Mouse (Mus musculus) E14TG2a.4 (cell line): ENCODE measurements around the gene Inpp5e.
A peak's percentile ranks its signal among the peaks of the same experiment; 100 is the strongest.

Experiments
- H3K27me3 ChIP-seq: 2 replicates; pipeline ENCODE4 v1.6.1; 2014; ENCODE audit warnings: low read length, control low read depth; ENCODE audit not compliant: insufficient read depth
- H3K36me3 ChIP-seq: 2 replicates; pipeline ENCODE4 v1.6.1; 2014; ENCODE audit warnings: low read length, control low read depth; ENCODE audit not compliant: insufficient read depth
- H3K4me1 ChIP-seq: replicated peaks from 2 replicates; pipeline ENCODE4 v1.6.1; 2014; ENCODE audit warnings: low read depth, low read length, control low read depth
- H3K4me3 ChIP-seq: replicated peaks from 2 replicates; pipeline ENCODE4 v1.5.1; 2014; ENCODE audit warnings: mild to moderate bottlenecking, low read length
- H3K9me3 ChIP-seq: 2 replicates; pipeline ENCODE4 v1.6.1; 2014; ENCODE audit warnings: low read length, control low read depth
- CTCF ChIP-seq: conservative IDR thresholded peaks from 2 replicates; pipeline ENCODE4 v1.5.1; 2014; ENCODE audit warnings: low read length
- NANOG ChIP-seq: IDR thresholded peaks from 2 replicates; pipeline ENCODE4 v1.6.1; 2014; ENCODE audit warnings: borderline replicate concordance, low read length, mixed read lengths
- POU5F1 ChIP-seq: IDR thresholded peaks from 2 replicates; pipeline ENCODE4 v1.6.1; 2014; ENCODE audit warnings: low read length, borderline replicate concordance

The Inpp5e gene

DNA sequence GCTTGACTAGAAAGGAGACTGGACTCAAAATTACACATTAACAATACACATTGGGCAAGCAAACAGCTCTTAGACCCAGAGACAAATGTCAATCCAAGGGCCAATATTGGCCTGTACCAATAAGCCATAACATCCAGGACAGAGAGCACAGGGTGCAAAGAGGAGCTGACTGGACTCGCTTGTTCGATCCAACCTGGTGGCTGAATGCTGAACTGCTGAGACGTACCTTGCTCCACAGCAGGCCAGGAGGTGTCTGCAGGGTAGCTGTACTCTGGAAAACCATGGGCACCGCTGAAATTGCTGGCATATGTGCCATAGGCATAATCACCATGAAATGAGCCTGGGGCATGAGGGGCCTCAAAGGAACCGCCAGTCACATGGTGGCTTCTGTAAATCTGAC lies 20.8 kb upstream of the Inpp5e start:
- Histone ChIP-seq H3K4me1 (0 out of 2 replicates have a peak, but pooled peaks cover 3% of the 10 kb centered on the region), H3K4me3 (no peak overlapping the region), H3K9me3 (no peaks in the 10 kb centered on the region), H3K36me3 (peaks cover 99% of the 10 kb centered on the region), H3K27me3 (no peaks in the 10 kb centered on the region)
- peak; percentile 22; the same call in 1 of the 2 replicates for TF ChIP-seq CTCF
- no peak for TF ChIP-seq POU5F1

DNA sequence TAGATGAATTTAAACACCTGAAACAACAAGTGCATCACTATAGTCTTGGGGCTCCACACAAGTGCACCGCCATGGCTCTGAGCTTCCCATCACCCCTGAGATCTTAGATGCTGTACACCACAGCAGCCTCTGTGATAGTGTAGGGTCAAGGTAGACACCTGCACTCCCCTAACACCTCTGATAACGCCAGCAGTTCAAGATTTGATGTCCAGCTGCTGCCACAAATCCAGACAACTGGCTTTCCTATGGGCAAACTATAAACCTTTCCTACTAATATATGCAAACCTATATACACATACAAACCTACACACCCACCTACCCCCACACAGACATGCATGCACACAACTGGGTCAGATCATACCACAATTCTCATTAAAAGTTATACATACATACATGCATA lies 15.5 kb upstream of the Inpp5e start:
- no peak for TF ChIP-seq POU5F1
- TF ChIP-seq NANOG, result no peak
- TF ChIP-seq CTCF, result no peak
- Histone ChIP-seq H3K4me3 (no peak overlapping the region), H3K9me3 (no peaks in the 10 kb centered on the region)

DNA sequence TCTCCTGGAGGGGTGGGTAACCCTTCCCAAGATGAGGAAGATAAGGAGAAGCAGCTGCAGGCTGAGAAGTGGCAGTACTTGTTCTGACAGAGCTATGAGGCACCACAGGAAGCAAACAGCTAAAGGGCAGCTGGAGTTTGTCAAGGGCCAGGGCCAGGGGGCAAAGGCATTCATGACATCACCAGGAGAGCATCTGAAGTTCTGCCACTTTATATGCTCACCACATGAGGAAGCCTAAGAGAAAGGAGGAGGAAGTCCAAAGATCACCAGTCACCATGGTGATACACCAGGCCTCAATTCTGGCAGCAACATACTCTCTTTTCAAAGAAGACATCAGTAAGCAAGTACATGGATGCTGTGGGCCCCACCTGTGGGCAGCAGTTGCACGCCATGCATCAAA lies 14.1 kb upstream of the Inpp5e start:
- TF ChIP-seq NANOG (no peak), POU5F1 (no peak), CTCF (no peak)

More for the DNA sequence above, 15.5 kb upstream of the Inpp5e start:
- H3K4me1 ChIP-seq, result no peaks in the 10 kb centered on the region
- H3K27me3 ChIP-seq, result no peaks in the 10 kb centered on the region
- peaks cover 99% of the 10 kb centered on the region for H3K36me3 ChIP-seq

DNA sequence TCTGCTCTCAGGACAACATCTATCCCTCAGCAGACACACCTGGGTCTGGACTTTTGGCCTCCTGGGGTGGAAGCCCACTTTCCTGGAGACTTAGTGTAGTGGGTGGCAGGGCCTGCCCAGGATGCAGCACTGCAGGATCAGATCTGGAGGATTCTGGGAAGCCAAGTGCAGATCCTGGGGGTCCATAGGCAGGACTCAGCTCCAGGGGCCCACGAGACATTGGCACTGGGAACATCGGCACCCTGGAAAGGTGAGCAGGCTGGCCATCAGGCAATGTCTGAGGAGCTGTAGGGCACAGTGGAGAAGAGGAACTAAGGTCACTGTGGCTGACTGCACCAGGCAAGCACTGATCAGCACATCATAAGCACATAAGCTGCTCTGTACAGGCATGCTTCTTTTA lies 13.0 kb upstream of the Inpp5e start:
- Histone ChIP-seq H3K4me1 (no peaks in the 10 kb centered on the region), H3K27me3 (no peaks in the 10 kb centered on the region), H3K4me3 (no peak overlapping the region), H3K9me3 (no peaks in the 10 kb centered on the region), H3K36me3 (peaks cover 100% of the 10 kb centered on the region)
- TF ChIP-seq CTCF (no peak), POU5F1 (no peak), NANOG (no peak)

More for the DNA sequence above, 14.1 kb upstream of the Inpp5e start:
- no peaks in the 10 kb centered on the region for H3K9me3 ChIP-seq
- H3K27me3 ChIP-seq, result no peaks in the 10 kb centered on the region
- no peak overlapping the region for H3K4me3 ChIP-seq
- H3K4me1 ChIP-seq, result no peaks in the 10 kb centered on the region
- peaks cover 99% of the 10 kb centered on the region for H3K36me3 ChIP-seq

DNA sequence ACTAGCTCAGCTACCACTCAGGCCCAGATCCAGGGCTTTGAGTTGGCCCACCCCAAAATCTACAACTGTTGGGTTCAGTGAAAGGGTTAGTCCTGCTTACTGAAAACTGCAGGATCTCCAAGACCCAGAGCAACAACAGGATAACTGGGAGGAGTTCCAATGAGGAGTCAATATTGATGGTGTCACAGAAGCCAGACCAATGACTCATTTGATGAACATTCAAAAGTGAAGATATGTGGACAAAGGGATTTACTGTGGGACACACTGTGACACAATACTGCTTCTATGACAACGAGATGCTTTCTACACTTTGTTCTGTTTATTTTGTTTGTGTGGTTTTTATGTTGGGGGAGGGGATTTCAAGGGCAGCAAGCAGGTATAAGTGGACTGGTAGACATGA lies 9.1 kb upstream of the Inpp5e start:
- Histone ChIP-seq H3K4me3 (no peak overlapping the region), H3K9me3 (no peaks in the 10 kb centered on the region), H3K36me3 (peaks cover 99% of the 10 kb centered on the region), H3K4me1 (no peaks in the 10 kb centered on the region), H3K27me3 (no peaks in the 10 kb centered on the region)
- TF ChIP-seq CTCF (no peak), POU5F1 (no peak), NANOG (no peak)

DNA sequence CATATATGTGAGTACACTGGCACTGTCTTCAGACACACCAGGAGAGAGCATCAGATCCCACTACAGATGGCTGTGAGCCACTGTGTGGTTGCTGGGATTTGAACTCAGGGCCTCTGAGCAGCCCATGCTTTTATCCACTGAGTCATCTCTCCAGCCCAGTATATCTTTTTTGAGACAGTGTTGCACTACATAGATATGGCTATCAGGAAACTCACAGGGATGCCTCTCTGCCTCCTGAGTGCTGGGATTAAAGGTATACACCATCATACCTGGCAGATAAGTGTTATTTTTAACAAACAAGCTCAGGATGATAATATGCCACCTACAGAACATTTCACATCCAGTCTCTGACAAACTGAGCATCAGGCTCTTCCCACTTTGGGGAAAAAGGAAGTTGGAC lies 8.1 kb upstream of the Inpp5e start:
- Histone ChIP-seq H3K4me1 (no peaks in the 10 kb centered on the region), H3K27me3 (no peaks in the 10 kb centered on the region), H3K36me3 (peaks cover 99% of the 10 kb centered on the region), H3K9me3 (no peaks in the 10 kb centered on the region), H3K4me3 (no peak overlapping the region)
- TF ChIP-seq NANOG (no peak), POU5F1 (no peak), CTCF (no peak)

DNA sequence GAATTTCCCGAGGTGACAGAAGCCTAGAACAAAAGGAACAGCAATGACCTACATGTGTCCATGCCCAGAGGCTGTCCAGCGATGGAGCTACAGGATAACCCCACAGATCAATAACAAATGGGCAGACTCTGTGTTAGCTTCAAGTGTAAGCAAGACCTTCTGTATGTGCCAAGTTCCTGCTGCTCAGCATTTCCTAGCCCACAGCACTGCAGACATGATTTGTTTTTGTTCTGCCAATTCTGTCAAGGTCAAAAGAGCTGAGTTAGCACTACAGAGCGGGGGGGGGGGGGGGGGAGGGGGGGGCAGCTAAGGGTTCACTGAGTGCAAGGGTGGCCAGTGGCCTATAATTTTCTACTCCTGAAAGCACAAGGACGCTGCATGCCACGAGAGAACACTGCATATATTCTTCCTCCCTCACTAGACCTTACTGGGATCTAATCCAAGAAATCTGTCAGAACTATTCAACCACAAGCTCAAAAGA lies 2.0 kb upstream of the Inpp5e start:
- Histone ChIP-seq H3K4me3 (no peak overlapping the region), H3K27me3 (no peaks in the 10 kb centered on the region), H3K4me1 (peaks cover 23% of the 10 kb centered on the region), H3K9me3 (no peaks in the 10 kb centered on the region), H3K36me3 (peaks cover 85% of the 10 kb centered on the region)
- TF ChIP-seq NANOG, result no peak
- no peak for TF ChIP-seq CTCF
- TF ChIP-seq POU5F1, result no peak

DNA sequence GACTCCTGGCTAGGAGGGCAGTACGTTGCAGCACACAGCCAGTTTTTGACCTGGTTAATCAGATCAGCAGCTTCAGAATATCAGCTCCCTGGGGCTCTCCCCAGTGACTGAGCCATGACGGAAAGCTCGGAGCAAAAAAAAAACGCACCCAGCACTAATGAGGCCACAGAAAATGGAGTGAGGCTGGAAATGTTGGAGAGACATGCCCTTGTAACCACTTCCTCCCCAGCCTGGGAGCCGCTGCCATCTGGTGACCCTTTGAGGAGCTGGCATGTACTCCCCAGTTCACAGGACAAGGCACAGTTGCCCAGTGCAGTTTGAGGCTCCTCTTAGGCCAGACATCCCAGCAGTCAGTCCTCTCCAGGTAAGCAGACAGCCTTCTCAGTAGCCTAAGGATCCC lies 1.1 kb upstream of the Inpp5e start:
- peaks cover 23% of the 10 kb centered on the region for H3K4me1 ChIP-seq
- no peaks in the 10 kb centered on the region for H3K9me3 ChIP-seq
- H3K4me3 ChIP-seq, result no peak overlapping the region
- peaks cover 80% of the 10 kb centered on the region for H3K36me3 ChIP-seq
- no peak for TF ChIP-seq POU5F1
- TF ChIP-seq NANOG, result no peak
- no peak for TF ChIP-seq CTCF
- no peaks in the 10 kb centered on the region for H3K27me3 ChIP-seq

DNA sequence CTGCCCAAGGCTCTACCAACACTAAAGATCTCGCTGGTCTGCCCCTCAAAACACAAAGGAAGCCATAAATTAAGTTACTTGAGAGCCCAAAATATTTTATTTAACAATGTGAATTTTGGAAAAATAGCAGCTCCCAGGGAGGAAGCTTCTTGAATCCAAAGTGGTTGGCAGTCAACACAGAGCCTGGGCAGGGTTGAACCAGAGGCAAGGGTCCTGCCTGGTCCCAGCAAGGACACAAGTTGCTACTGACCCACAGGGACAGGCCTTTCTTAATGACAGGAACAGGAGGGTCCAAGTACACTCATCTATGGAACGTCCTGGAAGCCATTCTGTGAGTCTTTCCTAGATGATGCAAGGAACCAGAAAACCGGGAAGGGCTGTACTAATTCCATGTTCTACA lies 359 bp upstream of the Inpp5e start:
- H3K9me3 ChIP-seq, result no peaks in the 10 kb centered on the region
- TF ChIP-seq CTCF (no peak), POU5F1 (no peak), NANOG (no peak)
- peaks cover 73% of the 10 kb centered on the region for H3K36me3 ChIP-seq
- H3K4me3 ChIP-seq, result no peak overlapping the region
- H3K4me1 ChIP-seq, result peaks cover 25% of the 10 kb centered on the region
- no peaks in the 10 kb centered on the region for H3K27me3 ChIP-seq
